Mouse (Mus musculus): ENCODE data around the gene Mad1l1. TPM values are rescaled to one million over a fixed set of nuclear protein-coding genes. Genes with fewer than 3 reads are reported as not detected.
"Not testable (repeated sequence)": the region's sequence is repeated elsewhere in the genome, so short reads cannot be mapped to it uniquely, and the experiment has no call there.

The Mad1l1 gene
- total RNA-seq, 1 experiment from 2014 or later, result 41.6 TPM

DNA sequence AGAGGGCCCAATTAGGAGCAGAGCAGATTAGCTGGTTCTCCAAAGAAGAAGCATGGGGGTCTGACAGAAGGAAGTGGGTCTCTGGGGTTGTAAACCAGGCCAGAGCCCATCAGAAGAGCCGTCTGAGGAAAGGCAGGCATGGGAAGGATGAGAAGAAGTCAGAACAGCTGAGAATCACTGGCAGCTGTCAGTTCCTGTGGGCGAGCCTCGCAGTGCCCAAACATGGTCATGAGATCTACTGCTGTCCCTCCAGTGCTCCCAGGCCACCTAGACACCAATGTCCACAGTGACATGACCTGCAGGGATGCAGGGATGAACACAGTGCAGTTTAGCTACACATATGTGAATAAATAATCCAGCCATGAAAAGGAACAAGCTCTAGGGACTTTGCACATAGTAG, 310.9 kb downstream of the Mad1l1 start:
- no peak for ATAC-seq (replicated peaks; ENCODE audit: insufficient number of reproducible peaks, low FRiP score, low TSS enrichment, poor library complexity, severe bottlenecking)

DNA sequence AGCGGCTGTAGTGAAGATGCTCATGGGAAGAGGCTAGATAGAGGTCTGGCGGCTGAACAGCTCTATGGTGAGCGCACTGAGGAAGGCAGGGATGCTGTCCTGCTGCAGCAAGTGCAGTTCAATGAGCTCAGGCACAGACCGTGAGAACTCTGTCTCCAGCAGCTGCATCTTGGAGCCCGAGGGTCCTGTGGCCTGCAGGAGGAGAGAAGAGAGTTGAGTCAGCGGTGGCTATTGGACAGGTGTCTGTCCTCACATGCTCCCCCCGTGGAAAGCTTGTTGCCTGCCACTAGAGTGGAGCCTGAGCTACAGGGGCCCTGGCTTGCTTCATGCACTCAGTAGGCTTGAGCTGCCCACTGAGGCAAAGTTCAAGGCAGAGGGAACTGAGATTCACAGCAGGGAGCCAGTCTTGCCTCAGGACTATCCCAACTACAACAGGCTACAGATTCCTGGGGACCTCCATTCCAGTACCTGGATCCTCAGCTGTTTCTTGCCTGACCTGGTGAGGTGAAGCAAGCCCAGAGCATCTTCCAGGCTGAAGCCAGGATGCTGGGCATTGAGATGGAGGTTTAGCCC, 312.2 kb downstream of the Mad1l1 start:
- ATAC-seq (replicated peaks; ENCODE audit: insufficient number of reproducible peaks, low FRiP score, low TSS enrichment, poor library complexity, severe bottlenecking), result no peak

DNA sequence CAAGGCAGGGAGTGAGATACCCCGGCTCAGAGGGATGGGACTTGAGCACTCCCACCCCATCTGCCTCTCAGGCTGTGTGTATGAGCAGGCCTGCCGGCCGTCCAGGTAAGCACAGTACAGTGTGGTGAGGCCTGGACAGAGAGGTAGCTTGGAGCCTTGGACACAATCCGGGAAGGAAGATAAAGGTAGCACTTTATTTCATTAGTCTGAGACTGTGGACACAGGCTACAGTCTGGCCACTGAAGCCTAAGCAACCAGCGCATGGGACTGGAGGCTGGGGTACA, 312.9 kb downstream of the Mad1l1 start:
- ATAC-seq (replicated peaks; ENCODE audit: insufficient number of reproducible peaks, low FRiP score, low TSS enrichment, poor library complexity, severe bottlenecking), result no peak

DNA sequence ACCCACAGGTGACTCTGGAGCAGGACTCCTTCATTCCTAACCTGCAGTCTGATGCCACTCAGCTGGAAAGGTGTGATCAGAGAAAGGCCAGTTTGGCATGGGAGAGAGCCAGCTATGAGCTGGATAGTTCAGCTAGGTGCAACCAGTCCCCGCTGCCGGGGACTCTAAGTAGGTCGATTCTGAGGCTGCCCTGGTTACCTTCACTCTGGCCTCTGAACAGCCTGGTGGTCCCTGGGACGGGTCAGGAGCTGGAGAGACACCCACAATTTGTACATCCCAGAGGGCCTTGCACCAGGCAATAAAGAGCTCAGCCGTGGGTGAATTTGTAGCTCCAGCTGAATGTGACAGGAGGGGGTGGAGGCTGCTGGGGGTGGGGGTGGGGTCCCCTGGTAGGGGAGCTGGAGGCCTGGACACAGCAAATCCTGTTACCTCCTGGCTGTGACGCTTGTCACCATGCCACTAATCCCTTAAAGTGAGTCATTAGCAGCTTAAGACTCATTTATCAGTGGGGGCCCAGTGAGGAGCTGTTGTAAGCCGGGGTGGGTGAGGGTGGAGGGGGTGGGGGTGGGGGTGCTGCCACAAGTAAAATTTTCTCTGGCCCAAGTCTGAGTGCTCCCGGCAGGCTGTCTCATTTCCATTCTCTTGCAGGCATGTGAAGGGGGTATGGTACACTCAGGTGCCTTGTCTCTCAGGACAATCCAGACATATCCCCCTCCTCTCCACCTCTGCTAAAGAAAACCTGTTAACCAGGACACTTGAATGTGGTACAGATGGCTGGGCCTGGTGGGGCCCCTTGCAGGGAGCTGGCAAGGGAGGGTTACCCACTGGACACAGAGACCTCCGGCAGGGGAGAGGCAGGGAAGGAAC, 313.5 kb downstream of the Mad1l1 start:
- ATAC-seq (replicated peaks; ENCODE audit: insufficient number of reproducible peaks, low FRiP score, low TSS enrichment, poor library complexity, severe bottlenecking), result no peak

DNA sequence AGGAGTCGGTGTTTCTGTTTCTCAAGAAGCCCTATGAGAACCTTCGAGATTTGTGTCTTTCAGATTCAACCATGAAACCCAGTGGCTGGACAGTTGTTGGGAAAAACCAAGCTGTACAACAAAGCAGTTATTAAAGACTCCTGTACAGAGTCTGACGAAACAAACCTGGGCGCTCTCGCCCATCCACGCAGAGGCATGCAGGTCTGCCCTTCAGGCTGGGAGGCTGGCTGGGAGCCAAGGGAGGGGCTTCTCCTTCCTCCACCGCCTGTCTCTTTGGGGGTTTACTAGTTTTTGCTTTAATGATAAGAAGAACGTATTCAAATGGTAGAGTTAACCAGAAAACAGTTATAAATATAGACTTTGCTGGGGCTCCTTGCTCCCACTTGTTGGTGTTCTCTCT, 314.5 kb downstream of the Mad1l1 start:
- ATAC-seq (replicated peaks; ENCODE audit: insufficient number of reproducible peaks, low FRiP score, low TSS enrichment, poor library complexity, severe bottlenecking), result no peak

DNA sequence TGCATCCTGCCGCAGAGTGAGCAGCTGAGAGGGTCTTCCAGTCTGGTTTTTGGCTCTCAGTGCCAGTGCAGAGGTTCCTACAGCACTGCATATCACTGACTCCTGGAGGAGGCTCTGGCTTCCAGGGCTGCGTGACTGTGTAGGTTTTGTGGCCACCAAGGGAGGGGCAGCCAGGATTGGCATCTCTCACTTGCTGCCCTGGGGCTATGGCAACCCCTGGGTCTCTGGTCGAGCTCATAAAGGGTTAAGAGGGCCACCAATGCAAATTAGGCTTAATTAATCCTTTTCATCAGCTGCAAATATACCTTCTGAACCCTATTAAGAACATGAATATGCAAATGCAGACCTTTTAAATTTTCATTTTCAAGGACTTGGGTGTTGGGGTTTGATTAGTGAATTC, 318.8 kb downstream of the Mad1l1 start:
- no peak for ATAC-seq (replicated peaks; ENCODE audit: insufficient number of reproducible peaks, low FRiP score, low TSS enrichment, poor library complexity, severe bottlenecking)

DNA sequence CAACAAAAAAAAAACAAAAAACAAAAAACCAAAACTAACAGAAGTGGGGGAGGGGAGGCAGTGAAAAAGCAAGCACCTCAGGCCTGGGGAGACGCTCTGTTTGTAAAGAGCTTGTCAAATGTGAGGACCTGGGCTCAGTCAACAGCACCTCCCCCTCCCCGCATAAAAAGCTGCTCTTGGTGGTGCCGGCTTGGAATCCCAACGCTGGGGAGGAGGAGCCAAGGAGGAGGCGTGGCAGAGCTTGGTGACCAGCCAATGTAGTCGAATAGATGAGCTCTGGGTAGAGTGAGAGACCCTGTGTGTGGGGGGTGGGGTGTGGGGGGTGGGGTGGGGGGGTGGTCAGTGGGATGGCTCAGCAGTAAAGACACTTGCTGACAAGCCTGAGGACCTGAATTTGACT, 322.4 kb downstream of the Mad1l1 start:
- no peak for ATAC-seq (replicated peaks; ENCODE audit: insufficient number of reproducible peaks, low FRiP score, low TSS enrichment, poor library complexity, severe bottlenecking)

DNA sequence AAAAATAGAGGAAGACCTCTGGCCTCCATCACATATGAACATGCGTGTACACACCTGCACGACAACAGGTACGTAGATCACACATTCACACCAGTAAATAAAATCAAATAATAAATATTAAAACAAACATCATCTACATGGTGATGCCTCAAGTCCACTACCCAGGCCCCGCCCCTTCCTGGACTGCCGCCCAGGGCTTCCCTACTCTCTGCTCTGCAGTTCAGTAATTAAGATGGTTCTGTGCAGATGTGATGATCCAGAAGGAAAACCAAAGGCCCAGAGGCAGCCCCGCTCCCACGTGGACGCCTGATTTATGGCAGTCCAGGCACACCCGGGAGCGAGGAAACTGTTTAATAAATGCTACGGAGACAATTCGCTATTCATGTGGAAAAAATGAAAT, 323.0 kb downstream of the Mad1l1 start:
- ATAC-seq (replicated peaks; ENCODE audit: insufficient number of reproducible peaks, low FRiP score, low TSS enrichment, poor library complexity, severe bottlenecking), result not testable (repeated sequence)

DNA sequence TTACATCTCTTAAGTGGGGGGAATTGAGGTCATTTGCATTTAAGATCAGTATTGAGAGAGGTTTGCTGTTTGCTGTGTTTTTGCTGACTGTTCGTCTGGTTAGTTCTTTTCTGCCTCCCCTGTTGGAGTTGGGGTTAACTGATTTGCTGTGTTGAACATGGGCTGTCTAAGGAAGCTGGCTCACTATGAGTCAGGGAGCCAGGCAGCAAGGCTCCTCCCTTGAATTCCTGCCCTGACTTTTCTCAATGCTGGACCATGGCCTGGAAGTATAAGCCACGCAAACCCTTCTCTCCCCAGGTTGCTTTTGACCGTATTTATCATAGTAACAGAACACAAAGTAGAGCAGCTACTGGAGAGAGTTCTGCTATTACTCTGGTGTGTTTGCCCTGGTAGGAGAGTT, 329.8 kb downstream of the Mad1l1 start:
- no peak for ATAC-seq (replicated peaks; ENCODE audit: insufficient number of reproducible peaks, low FRiP score, low TSS enrichment, poor library complexity, severe bottlenecking)

DNA sequence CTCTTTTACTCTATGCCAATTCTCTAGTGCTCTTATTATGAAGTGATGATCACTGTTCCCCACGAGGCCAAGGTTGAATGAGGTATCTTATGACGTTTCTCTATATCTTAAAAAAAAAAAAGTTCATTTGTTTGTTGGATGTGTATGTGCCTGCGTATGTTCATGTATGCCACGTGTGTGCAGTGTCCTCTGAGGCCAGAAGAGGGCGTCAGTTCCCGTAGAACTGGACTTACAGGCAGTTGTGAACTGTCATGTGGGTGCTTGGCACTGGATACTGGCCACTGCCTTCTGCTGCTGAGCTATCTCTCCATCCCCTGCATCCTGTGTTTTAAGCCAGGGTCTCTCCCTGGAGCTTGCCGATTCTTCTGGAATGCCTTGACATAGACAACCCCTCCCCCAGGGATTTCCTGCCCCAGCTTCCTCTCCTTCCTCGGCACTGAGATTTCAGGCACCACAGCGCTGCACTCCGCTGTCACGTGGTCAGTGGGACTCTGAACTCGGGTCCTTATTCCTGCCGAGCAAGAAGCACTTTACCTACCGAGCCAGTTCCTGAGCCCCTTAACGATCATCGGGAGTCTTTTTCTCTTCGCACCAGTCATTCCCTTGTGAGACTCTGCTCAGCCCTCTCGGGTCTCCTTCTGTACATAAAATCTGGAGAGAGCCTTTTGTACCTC, 336.1 kb downstream of the Mad1l1 start:
- ATAC-seq (replicated peaks; ENCODE audit: insufficient number of reproducible peaks, low FRiP score, low TSS enrichment, poor library complexity, severe bottlenecking), result no peak

DNA sequence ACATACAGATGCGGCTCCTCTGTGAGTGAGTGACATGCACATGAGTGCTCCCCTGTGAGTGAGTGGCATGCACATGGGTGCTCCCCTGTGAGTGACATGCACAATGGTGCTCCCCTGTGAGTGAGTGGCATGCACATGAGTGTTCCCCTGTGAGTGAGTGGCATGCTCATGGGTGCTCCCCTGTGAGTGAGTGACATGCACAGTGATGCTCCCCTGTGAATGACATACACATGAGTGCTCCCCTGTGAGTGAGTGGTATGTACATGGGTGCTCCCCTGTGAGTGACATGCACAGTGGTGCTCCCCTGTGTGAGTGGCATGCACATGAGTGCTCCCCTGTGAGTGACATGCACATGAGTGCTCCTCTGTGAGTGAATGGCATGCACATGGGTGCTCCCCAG, 339.4 kb downstream of the Mad1l1 start:
- ATAC-seq (replicated peaks; ENCODE audit: insufficient number of reproducible peaks, low FRiP score, low TSS enrichment, poor library complexity, severe bottlenecking), result no peak

DNA sequence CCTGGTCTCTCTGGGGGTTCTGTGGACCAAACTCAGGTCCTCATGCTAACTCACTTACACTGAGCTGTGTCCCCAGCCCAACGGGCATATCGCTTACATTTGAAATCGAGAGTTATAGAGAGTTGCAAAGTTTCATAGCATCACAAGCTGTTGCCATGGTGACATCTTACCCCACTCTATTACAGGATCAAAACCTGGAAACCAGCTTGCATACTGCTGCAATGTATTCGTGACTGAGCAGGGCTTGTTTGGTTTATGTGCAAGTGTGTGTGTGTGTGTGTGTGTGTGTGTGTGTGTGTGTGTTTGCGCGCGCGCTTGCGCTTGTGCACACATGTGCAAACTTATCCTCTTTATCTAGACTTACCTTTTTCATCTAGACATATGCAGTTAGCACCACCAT, 342.0 kb downstream of the Mad1l1 start:
- ATAC-seq (replicated peaks; ENCODE audit: insufficient number of reproducible peaks, low FRiP score, low TSS enrichment, poor library complexity, severe bottlenecking), result no peak

DNA sequence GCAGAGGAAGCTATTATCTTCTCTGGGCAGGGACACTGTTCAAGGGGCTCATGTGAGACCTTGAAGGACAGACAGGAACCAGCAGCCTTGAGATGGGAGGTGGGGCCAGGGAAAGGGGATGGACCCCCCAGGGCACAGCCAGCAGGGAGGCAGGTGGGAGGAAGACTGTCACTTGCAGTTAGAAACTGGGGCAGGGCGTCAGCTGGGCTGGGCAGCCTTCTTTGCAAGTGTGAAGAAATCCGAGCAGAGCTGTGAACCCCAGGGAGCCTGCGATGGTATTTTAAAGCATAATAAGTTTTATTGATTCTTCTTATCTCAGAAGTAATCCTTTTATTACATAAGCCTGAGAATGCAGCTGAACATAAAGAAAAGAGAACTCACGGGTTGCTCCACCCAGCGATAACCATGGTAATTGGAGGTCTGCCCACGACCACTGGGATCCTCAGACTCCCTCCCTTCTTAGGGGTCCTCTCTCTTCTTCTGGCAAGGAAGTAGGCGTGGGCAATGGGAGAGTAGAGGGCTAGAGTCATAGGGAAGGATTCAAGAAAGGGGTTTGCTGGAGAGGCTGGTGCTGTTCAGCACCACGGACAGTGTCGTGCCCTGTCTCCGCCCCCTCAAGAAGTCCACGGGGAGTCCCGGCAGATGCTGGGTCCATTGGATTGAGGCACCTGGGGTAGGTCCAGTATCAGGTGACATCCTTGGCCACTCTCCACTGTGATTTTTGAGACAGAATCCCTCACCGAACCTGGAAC, 342.7 kb downstream of the Mad1l1 start:
- ATAC-seq (replicated peaks; ENCODE audit: insufficient number of reproducible peaks, low FRiP score, low TSS enrichment, poor library complexity, severe bottlenecking), result no peak

DNA sequence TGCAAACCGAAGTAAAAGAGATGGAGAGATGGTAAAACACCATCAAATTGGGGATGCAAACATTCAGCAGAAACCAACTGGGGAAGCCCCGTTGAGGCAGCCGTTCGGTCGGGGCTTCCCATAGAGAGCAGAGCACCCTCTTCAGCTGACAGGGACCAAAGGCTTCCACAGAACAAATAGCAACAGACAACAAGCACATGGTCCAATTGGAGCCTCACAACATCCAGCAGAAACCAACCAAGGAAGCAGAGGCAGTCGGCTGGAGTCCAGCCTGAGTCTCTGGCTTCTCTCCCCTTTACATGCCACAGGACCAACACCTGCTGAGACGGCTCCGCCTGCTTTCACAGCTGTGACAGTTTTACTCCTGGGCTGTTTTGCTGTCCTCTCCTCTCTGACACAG, 343.9 kb downstream of the Mad1l1 start:
- no peak for ATAC-seq (replicated peaks; ENCODE audit: insufficient number of reproducible peaks, low FRiP score, low TSS enrichment, poor library complexity, severe bottlenecking)

DNA sequence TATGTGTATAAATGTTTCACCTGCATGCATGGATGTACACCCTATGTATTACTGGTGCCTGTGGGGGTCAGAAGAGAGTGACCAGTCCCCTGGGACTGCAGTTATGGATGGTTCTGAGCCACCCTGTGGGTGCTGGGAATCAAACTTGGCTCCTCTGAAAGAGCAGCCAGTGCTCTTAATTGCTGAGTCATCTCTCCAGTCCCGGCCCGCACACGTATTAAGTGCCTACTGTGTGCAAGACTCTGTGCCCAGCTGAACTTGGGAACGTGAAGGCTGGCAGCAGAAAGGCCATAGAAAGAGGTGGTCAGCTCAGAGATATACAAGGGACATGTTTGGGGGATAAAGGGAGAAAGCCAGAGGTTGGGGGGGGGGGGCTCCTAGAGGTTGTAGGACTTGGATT, 344.8 kb downstream of the Mad1l1 start:
- no peak for ATAC-seq (replicated peaks; ENCODE audit: insufficient number of reproducible peaks, low FRiP score, low TSS enrichment, poor library complexity, severe bottlenecking)

DNA sequence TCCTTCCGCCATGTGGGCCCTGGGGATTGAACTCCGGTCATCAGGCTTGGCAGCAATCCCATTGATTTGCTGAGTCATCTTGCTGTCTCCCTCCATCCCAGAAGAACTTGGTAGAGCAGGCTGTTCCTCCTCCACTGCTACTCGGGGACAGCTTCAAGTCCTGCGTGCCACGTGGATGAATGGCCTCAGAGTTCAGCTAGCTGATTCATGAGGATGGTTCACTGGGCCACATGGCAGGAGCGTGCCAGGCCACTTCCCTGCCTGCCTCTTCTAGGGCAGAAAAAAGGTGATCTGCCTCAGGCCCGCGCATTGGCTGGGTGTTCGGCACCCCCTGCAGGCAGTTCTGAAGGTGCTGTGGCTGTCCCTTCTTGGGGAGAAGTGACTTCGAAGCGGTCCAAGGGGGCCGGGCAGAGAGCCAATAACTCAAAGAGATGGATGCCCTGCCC, 351.1 kb downstream of the Mad1l1 start:
- ATAC-seq (replicated peaks; ENCODE audit: insufficient number of reproducible peaks, low FRiP score, low TSS enrichment, poor library complexity, severe bottlenecking), result no peak

DNA sequence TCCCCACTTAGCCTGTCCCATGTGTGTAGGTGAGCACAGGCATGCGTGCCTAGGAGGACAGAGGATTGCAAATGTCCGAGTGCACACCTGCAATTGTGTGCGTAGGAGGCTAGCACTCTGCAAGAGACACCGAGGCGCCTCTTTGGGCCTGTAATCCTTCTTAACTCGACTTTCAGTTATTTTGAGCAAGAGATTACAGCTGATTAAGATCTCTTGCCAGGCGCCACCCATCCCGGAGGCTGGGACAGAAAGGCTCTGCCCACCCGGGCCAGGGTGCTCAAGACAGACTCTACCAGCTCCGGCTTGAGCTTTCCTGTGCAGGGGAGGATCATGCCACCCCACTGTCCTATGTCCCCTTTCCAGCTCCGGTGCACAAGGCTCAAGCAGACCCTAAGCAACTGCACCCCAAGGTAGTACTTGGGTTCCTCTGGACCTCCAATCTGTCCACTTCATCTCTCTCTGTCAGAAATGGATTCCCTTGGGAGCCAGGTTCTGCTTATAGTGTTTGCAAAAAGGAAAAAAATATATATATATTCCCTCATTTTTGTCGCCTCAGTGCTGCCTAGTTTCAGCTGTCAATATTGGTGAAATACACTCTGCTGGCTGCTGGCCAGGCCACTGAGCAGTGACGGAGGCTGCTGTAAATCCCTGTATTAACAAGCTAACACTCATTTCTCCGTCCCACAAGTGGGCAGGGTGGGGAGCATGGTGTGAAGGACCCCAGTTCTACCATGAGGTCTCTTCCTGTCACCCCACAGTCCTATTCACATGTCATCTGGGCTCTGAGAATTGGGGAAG, 352.0 kb downstream of the Mad1l1 start:
- ATAC-seq (replicated peaks; ENCODE audit: insufficient number of reproducible peaks, low FRiP score, low TSS enrichment, poor library complexity, severe bottlenecking), result no peak

DNA sequence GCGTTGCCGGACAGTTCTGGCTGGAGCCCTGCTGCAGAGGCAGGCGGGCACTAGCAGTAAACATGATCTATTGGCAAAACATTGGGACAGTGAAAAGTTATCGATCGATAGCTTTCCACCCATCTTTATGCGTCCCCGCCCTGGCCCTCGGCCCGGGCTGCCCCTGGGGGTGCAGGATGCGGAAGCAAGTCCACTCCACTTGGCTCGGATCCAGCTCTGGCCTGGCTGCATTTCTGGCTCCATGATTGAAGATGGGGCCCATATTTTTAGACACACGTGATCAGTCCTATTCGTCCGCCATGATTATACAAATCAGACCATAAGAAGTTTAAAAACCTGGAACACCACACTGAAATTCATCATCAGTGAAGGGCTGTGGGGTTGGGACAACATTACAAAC, 355.8 kb downstream of the Mad1l1 start:
- ATAC-seq (replicated peaks; ENCODE audit: insufficient number of reproducible peaks, low FRiP score, low TSS enrichment, poor library complexity, severe bottlenecking), result no peak

DNA sequence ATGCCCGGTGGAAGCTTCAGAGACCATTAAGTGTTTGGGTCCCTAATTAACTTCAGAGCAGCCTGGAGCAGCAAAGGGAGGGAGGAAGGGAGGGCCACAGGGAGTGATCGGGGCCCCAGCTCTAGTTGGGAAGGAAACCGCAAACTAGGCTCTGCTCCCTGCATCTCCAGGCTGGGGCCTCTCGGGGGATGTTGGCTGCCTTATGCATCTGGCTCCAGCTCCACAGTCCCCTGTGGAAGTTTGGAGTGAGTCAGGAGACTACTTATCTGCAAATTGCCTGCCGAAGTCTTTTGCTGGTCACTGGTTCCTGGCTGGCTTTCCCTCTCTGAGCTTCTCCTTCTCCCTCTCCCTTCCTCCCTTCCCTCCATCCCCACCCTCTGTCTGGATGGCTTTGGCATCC, 357.0 kb downstream of the Mad1l1 start:
- ATAC-seq (replicated peaks; ENCODE audit: insufficient number of reproducible peaks, low FRiP score, low TSS enrichment, poor library complexity, severe bottlenecking), result no peak

Data from monocyte, adult 5-6 weeks (primary cell).